ENCODE assay signal across 16 mouse cellular contexts in the genomic region with DNA sequence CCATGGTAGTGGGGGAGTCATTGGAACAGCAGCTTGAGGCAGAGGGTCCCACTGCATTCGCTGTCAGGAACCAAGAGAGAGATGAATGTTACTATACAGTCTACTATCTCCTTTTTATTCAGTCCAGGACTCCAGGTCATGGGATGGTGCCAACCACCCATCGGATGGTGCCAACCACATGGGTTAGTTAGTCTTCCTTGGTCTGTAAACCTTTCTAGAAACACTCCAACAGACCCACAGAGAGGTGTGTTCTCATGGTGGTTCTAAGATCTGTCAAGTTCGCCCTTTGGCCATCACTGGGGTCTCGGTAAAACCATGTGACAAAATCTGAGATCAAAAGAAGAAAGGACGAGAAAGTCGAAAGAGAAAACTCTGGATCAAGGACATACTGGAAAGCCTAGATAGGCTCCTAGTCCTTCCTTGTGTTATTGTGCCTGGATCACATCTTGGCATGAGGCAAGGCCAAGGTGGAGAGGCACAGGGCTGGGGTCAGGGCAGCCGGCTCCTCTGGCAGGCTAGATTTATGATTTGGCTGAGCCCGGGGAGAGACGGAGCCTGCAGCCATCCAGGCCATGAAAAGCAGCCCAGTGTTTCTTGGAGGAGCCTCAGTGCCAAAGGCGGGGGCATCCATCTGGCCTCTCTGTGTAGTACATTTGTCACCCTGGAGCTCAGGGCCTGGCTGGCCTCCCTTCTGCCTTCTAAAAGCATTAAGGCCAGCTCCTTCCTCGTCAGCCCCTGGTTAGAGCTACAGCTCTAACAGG. TPM values are rescaled to one million over a fixed set of nuclear protein-coding genes. Genes with fewer than 3 reads are reported as not detected.
A peak's percentile ranks its signal among the peaks of the same experiment; 100 is the strongest.
DNase-seq lines count a peak whose midpoint lies in the region; ATAC-seq and TF ChIP-seq lines count a peak whose summit lies in the region.
"Had no signal": no experiment of that assay in that cellular context is flagged by ENCODE, and none has a peak within 500 bp of the region (broad histone marks: within the 10 kb centered on the region; RNA-seq: fewer than 3 reads in every experiment).

No protein-coding gene starts in this region.

- peak; percentile 42; the same call in 1 of the 2 replicates for ATAC-seq in forebrain, postnatal 0 days
- ATAC-seq in forebrain, embryonic 11.5 days (replicated peaks; ENCODE audit: low FRiP score) = no peak
- ATAC-seq: liver, embryonic 12.5 days had no signal

- 72% methylated on average over 11 of the region's 11 CpGs for WGBS in forebrain, postnatal 0 days
- 92% methylated on average over 11 of the region's 11 CpGs for WGBS in forebrain, embryonic 11.5 days
- WGBS in kidney, adult 2 months = 87% methylated on average over 11 of the region's 11 CpGs

- no peak for TF ChIP-seq CTCF in forebrain, postnatal 0 days (IDR thresholded peaks at IDR 0.05; ENCODE audit: low read depth)
- TF ChIP-seq CTCF in kidney, adult 2 months (conservative IDR thresholded peaks at IDR 0.05; ENCODE audit: insufficient read depth, insufficient read length, low read depth, low read length) = no peak

- no peak overlapping the region for H3K9ac ChIP-seq in forebrain, postnatal 0 days
- H3K9ac ChIP-seq in forebrain, embryonic 11.5 days (ENCODE audit: low read length) = no peak overlapping the region
- H3K9ac ChIP-seq: embryonic facial prominence, embryonic 15.5 days; liver, embryonic 12.5 days had no signal

- no peak for DNase-seq in forebrain, postnatal 0 days
- DNase-seq in forebrain, embryonic 11.5 days (ENCODE audit: low spot score) = no peak
- peak; percentile 66 for DNase-seq in right cerebral cortex, postnatal 10 days (ENCODE audit: low spot score in 2 of 2)
- DNase-seq in right cerebral cortex, postnatal 36 days (ENCODE audit: low spot score in 2 of 2) = no peak
- DNase-seq in cerebellum, postnatal 25 days = peak; percentile 91 to 93
- DNase-seq in natural killer cell, adult 2 months (ENCODE audit: low spot score in 2 of 2) = no peak
- no peak for DNase-seq in thymus, postnatal 25 days
- DNase-seq in kidney, adult 2 months = no peak
- DNase-seq: heart, postnatal 10 days; kidney, postnatal 36 days; lung, postnatal 14 days; retina, postnatal 1 day had no signal

- no peaks in the 10 kb centered on the region for H3K27me3 ChIP-seq in forebrain, postnatal 0 days (ENCODE audit: insufficient read depth, low read length)
- H3K27me3 ChIP-seq in forebrain, embryonic 11.5 days (ENCODE audit: control insufficient read depth, insufficient read depth, low read length) = no peaks in the 10 kb centered on the region
- H3K27me3 ChIP-seq in kidney, adult 2 months (replicated peaks; ENCODE audit: control insufficient read depth, insufficient read depth, low read length) = no peaks in the 10 kb centered on the region
- H3K27me3 ChIP-seq: embryonic facial prominence, embryonic 15.5 days; liver, embryonic 12.5 days had no signal

- no peak for TF ChIP-seq POLR2A in kidney, adult 2 months (IDR thresholded peaks at IDR 0.05; ENCODE audit: low read depth, low read length)

- H3K36me3 ChIP-seq in forebrain, postnatal 0 days (ENCODE audit: insufficient read depth) = no peaks in the 10 kb centered on the region
- no peaks in the 10 kb centered on the region for H3K36me3 ChIP-seq in forebrain, embryonic 11.5 days (ENCODE audit: control insufficient read depth, insufficient read depth, low read length)
- no peaks in the 10 kb centered on the region for H3K36me3 ChIP-seq in kidney, adult 2 months (ENCODE audit: control insufficient read depth, insufficient read depth, low read length)
- H3K36me3 ChIP-seq: embryonic facial prominence, embryonic 15.5 days; liver, embryonic 12.5 days had no signal

- no peak overlapping the region for H3K4me2 ChIP-seq in forebrain, postnatal 0 days (ENCODE audit: low read depth)
- H3K4me2 ChIP-seq in forebrain, embryonic 11.5 days (ENCODE audit: low read depth, low read length, severe bottlenecking) = no peak overlapping the region
- H3K4me2 ChIP-seq: embryonic facial prominence, embryonic 15.5 days; liver, embryonic 12.5 days had no signal

- H3K4me1 ChIP-seq in forebrain, postnatal 0 days (ENCODE audit: insufficient read depth) = peaks cover 8% of the 10 kb centered on the region
- H3K4me1 ChIP-seq in forebrain, embryonic 11.5 days (replicated peaks; ENCODE audit: control insufficient read depth, insufficient read depth, low read length) = peaks cover 23% of the 10 kb centered on the region
- no peaks in the 10 kb centered on the region for H3K4me1 ChIP-seq in kidney, adult 2 months (ENCODE audit: control insufficient read depth, insufficient read depth, low read length)
- H3K4me1 ChIP-seq: embryonic facial prominence, embryonic 15.5 days; liver, embryonic 12.5 days had no signal

- H3K9me3 ChIP-seq in forebrain, postnatal 0 days (ENCODE audit: low read length) = no peaks in the 10 kb centered on the region
- no peaks in the 10 kb centered on the region for H3K9me3 ChIP-seq in forebrain, embryonic 11.5 days (ENCODE audit: control insufficient read depth, low read length)
- H3K9me3 ChIP-seq: embryonic facial prominence, embryonic 15.5 days; liver, embryonic 12.5 days had no signal

- no peak overlapping the region for H3K4me3 ChIP-seq in forebrain, postnatal 0 days (ENCODE audit: low read depth, low read length)
- no peak overlapping the region for H3K4me3 ChIP-seq in forebrain, embryonic 11.5 days (ENCODE audit: low read depth, low read length)
- H3K4me3 ChIP-seq in kidney, adult 2 months (ENCODE audit: insufficient read depth, low read depth, low read length) = no peak overlapping the region
- H3K4me3 ChIP-seq: embryonic facial prominence, embryonic 15.5 days; liver, embryonic 12.5 days had no signal

- no peak overlapping the region for H3K27ac ChIP-seq in forebrain, postnatal 0 days (ENCODE audit: low read depth, low read length)
- no peak overlapping the region for H3K27ac ChIP-seq in forebrain, embryonic 11.5 days (ENCODE audit: low read depth, low read length)
- H3K27ac ChIP-seq in kidney, adult 2 months (ENCODE audit: insufficient read depth, low read depth, low read length) = no peak overlapping the region
- H3K27ac ChIP-seq: embryonic facial prominence, embryonic 15.5 days; liver, embryonic 12.5 days had no signal

RNA-seq across cellular contexts. Expression of gene Sema5b, which starts 36.4 kb away (rescaled TPM):
- total RNA-seq in forebrain, postnatal 0 days (2014; rRNA removed) = 18.4 and 30.1 TPM in 2 replicates
- polyA plus RNA-seq in forebrain, postnatal 0 days (2015; fragmentation: Nextera tagmentation; extraction: Ambion mirVana) = 6.3 and 12.8 TPM in 2 replicates
- polyA plus RNA-seq in forebrain, embryonic 11.5 days (2014; fragmentation: Nextera tagmentation; extraction: Ambion mirVana) = 58.0 and 62.6 TPM in 2 replicates
- polyA plus RNA-seq in kidney, adult 2 months (2012; rRNA removed) = 1.4 and 1.9 TPM in 2 replicates
- total RNA-seq: MEL had no signal
- polyA plus RNA-seq: C2C12 had no signal

Comparison
In these comparisons a context has a peak if more than half of its experiments do, and no peak if none do; other contexts are left out.
1. DNase-seq: peak in right cerebral cortex, postnatal 10 days (2 of 2) and cerebellum, postnatal 25 days (2 of 2); none in forebrain, postnatal 0 days (single experiment), forebrain, embryonic 11.5 days (single experiment), right cerebral cortex, postnatal 36 days (0 of 2), natural killer cell, adult 2 months (0 of 2), thymus, postnatal 25 days (single experiment) and kidney, adult 2 months (single experiment).